Mouse (Mus musculus) heart, postnatal 0 days (tissue): ENCODE data around the gene Ddx39b. TPM values are rescaled to one million over a fixed set of nuclear protein-coding genes. Genes with fewer than 3 reads are reported as not detected.

ENCODE experiments used
- ATAC-seq: fragments of 200-750 bp; cut with Nextera tagmentation; 2 replicates; pipeline ENCODE4 v1.8.0; 2017; ENCODE audit warnings: low read depth, moderate number of reproducible peaks, moderate library complexity; ENCODE audit not compliant: insufficient read depth
- DNase-seq: peaks from one replicate; pipeline ENCODE4 v3.0.0-alpha.2; 2016; ENCODE audit warnings: low spot score
- H3K27ac ChIP-seq: fragments of 300-500 bp; sonication (generic); 2 replicates; pipeline ENCODE4 v1.5.1; 2014; ENCODE audit warnings: low read depth, mild to moderate bottlenecking
- H3K27me3 ChIP-seq: fragments of 300-500 bp; sonication (generic); 2 replicates; pipeline ENCODE4 v1.6.1; 2014; ENCODE audit warnings: low read length, mixed read lengths; ENCODE audit not compliant: control insufficient read depth, insufficient read depth
- H3K36me3 ChIP-seq: fragments of 300-500 bp; sonication (generic); replicated peaks from 2 replicates; pipeline ENCODE4 v1.6.1; 2014; ENCODE audit warnings: low read length, mixed read lengths; ENCODE audit not compliant: control insufficient read depth, insufficient read depth
- H3K4me1 ChIP-seq: fragments of 300-500 bp; sonication (generic); 2 replicates; pipeline ENCODE4 v1.6.1; 2014; ENCODE audit warnings: antibody characterized with exemption; ENCODE audit not compliant: control insufficient read depth, insufficient read depth
- H3K4me2 ChIP-seq: fragments of 300-500 bp; sonication (generic); 2 replicates; pipeline ENCODE4 v1.6.1; 2014; ENCODE audit warnings: low read depth, mild to moderate bottlenecking, low read length, moderate library complexity
- H3K4me3 ChIP-seq: fragments of 300-500 bp; sonication (generic); 2 replicates; pipeline ENCODE4 v1.5.1; 2014; ENCODE audit warnings: low read depth, low read length
- H3K9ac ChIP-seq: fragments of 300-500 bp; sonication (generic); replicated peaks from 2 replicates; pipeline ENCODE4 v1.6.1; 2014; ENCODE audit warnings: low read depth, low read length, mixed read lengths
- H3K9me3 ChIP-seq: fragments of 300-500 bp; sonication (generic); replicated peaks from 2 replicates; pipeline ENCODE4 v1.6.1; 2016; ENCODE audit warnings: low read length; ENCODE audit not compliant: control insufficient read depth
- CTCF ChIP-seq: IDR thresholded peaks from 2 replicates; pipeline ENCODE4 v1.5.1; 2016; ENCODE audit warnings: antibody characterized with exemption, control low read depth, low read depth
- EP300 ChIP-seq: IDR thresholded peaks from 2 replicates; pipeline ENCODE4 v1.6.1; 2016; ENCODE audit warnings: antibody characterized with exemption, low read depth
- WGBS: fragments of 180-500 bp; shearing (Covaris S2); extraction: QIAGEN DNeasy Blood & Tissue Kit; methylation state at CpG from one replicate; pipeline ENCODE4 v1.1.7; 2014; 5-methylcytosine and 5-hydroxymethylcytosine counted together
- polyA plus RNA-seq: library from polyadenylated mRNA; unstranded; fragments of >200 nt; fragmentation: Nextera tagmentation; extraction: Ambion mirVana; gene quantifications from 2 replicates; pipeline ENCODE4 v1.2.1, GENCODE M21; 2015
- total RNA-seq: library from RNA; depleted of rRNA; stranded (reverse); fragments of >200 nt; gene quantifications from 2 replicates; pipeline ENCODE4 v1.2.3, GENCODE M21; 2014; ENCODE audit warnings: low replicate concordance

Ddx39b gene
- total and polyA plus RNA-seq, 2 experiments from 2014 or later: 131 to 162 TPM

DNA sequence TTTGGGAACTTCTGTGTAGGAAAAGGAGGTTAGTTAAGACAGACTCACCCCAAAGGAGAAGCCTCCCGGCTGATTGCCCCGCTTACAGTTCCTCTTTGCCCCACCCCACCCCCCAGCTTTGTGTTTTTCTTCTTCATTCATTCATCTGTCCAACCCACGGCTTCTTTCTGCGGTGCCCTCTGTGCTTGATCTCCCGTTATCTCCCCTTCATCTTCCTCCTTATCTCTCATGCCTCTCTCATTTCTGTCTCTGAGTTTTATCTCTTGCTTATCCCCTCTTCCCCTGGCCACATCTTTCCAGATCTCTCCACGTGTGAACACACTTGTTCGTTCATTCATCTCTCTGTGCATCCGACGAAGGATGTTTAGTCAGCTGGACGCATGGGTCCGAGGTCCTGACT, 40.4 kb upstream of the Ddx39b start:
- Histone ChIP-seq H3K36me3 (no peaks in the 10 kb centered on the region), H3K4me2 (peak overlapping the region; percentile 23), H3K9ac (no peak overlapping the region), H3K27me3 (peaks cover 64% of the 10 kb centered on the region), H3K4me3 (peak overlapping the region; percentile 2; the same call in 1 of the 2 replicates), H3K4me1 (peaks cover 2% of the 10 kb centered on the region; the same call in 1 of the 2 replicates), H3K9me3 (no peaks in the 10 kb centered on the region), H3K27ac (no peak overlapping the region)
- no peak for DNase-seq
- WGBS: 45% methylated on average over 11 of the region's 11 CpGs
- no peak for ATAC-seq
- TF ChIP-seq CTCF: no peak
- no peak for TF ChIP-seq EP300

GRCm38 (mm10) chr17:35201787-35202186, 39.8 kb upstream of the Ddx39b start, which contains the start of gene Tnf:
TSS of gene Tnf (minus strand) at chr17:35202007.
- no peak within 1 kb of the TSS for H3K27ac ChIP-seq
- ATAC-seq: no peak
- H3K4me1 ChIP-seq: no peaks in the 10 kb centered on the region
- H3K4me3 ChIP-seq: peak within 1 kb of the TSS; percentile 2; the same call in 1 of the 2 replicates
- no peak within 1 kb of the TSS for H3K9ac ChIP-seq
- peaks cover 58% of the 10 kb centered on the region for H3K27me3 ChIP-seq
- no peaks in the 10 kb centered on the region for H3K36me3 ChIP-seq
- no peaks in the 10 kb centered on the region for H3K9me3 ChIP-seq
- DNase-seq: no peak
- peak within 1 kb of the TSS; percentile 23 for H3K4me2 ChIP-seq
- 31% methylated on average over 13 of the region's 13 CpGs for WGBS
- TF ChIP-seq EP300 (no peak), CTCF (no peak)

DNA sequence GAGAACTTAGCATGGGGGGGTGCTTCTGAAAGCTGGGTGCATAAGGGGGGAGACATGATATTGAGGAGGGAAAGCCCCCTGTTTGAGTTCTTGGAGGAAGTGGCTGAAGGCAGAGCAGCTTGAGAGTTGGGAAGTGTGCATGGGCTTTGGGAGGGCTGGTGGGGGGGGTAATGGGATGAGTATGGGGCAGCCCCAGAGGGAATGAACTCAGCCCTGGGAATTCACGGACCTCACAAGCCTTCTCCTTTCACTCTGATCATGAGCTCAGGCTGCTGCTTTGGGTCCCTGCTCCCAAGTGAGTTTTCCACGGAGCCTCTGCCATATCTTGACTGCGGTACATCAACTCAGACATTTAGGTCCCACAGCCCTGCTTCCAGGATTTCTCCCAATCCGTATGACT, 39.1 kb upstream of the Ddx39b start:
- DNase-seq: no peak
- no peak for TF ChIP-seq EP300
- TF ChIP-seq CTCF: no peak
- ATAC-seq: no peak
- H3K9ac ChIP-seq: no peak overlapping the region
- H3K9me3 ChIP-seq: no peaks in the 10 kb centered on the region
- WGBS: 58% methylated on average over 4 of the region's 4 CpGs
- no peak overlapping the region for H3K27ac ChIP-seq
- peaks cover 53% of the 10 kb centered on the region for H3K27me3 ChIP-seq
- no peaks in the 10 kb centered on the region for H3K36me3 ChIP-seq
- no peaks in the 10 kb centered on the region for H3K4me1 ChIP-seq
- no peak overlapping the region for H3K4me2 ChIP-seq
- H3K4me3 ChIP-seq: no peak overlapping the region

GRCm38 (mm10) chr17:35204494-35205379, 36.8 kb upstream of the Ddx39b start, which contains the start of gene Lta:
TSS of gene Lta (minus strand) at chr17:35205351.
- DNase-seq: no peak
- no peak within 1 kb of the TSS for H3K4me2 ChIP-seq
- no peak within 1 kb of the TSS for H3K4me3 ChIP-seq
- no peak for TF ChIP-seq CTCF
- TF ChIP-seq EP300: no peak
- H3K9me3 ChIP-seq: no peaks in the 10 kb centered on the region
- H3K27me3 ChIP-seq: peaks cover 46% of the 10 kb centered on the region
- no peaks in the 10 kb centered on the region for H3K4me1 ChIP-seq
- no peaks in the 10 kb centered on the region for H3K36me3 ChIP-seq
- no peak within 1 kb of the TSS for H3K9ac ChIP-seq
- no peak within 1 kb of the TSS; the same call in 1 of the 2 replicates for H3K27ac ChIP-seq
- WGBS: 30% methylated on average over 20 of the region's 20 CpGs
- ATAC-seq: no peak

DNA sequence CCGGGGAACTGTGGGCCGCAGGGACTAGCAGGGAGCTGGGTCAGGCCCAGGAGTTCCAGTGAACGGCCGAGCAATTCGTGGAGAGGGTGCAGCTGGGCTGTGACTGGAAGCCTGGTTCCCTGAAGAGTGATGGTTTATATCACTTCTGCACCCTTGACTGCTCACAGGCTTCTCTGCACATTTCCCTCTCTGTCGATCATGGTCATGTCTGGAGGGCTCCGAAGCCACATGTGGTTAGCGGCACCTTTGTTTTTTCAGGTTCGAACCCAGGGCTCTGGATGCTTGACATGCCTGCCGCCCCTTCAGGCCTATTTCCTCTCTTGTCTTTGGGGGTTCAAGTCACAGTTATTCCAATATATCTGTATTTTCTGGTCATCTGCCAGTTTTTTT, 36.2 kb upstream of the Ddx39b start:
- H3K27me3 ChIP-seq: peaks cover 39% of the 10 kb centered on the region
- no peak overlapping the region for H3K27ac ChIP-seq
- ATAC-seq (no peak), DNase-seq (no peak)
- WGBS: 47% methylated on average over 10 of the region's 10 CpGs
- H3K4me2 ChIP-seq: no peak overlapping the region
- no peak overlapping the region for H3K4me3 ChIP-seq
- TF ChIP-seq EP300 (no peak), CTCF (no peak)
- H3K9ac ChIP-seq: no peak overlapping the region
- no peaks in the 10 kb centered on the region for H3K4me1 ChIP-seq
- no peaks in the 10 kb centered on the region for H3K9me3 ChIP-seq
- H3K36me3 ChIP-seq: no peaks in the 10 kb centered on the region
